Mouse (Mus musculus) bone marrow, adult 2 months (tissue): Measurements from ENCODE around the gene Prnd. TPM values are rescaled to one million over a fixed set of nuclear protein-coding genes. Genes with fewer than 3 reads are reported as not detected.

Source experiments
- H3K27ac ChIP-seq: fragments of 200-500 bp; 2 replicates; pipeline ENCODE4 v1.5.1; 2012; ENCODE audit warnings: low read depth, mild to moderate bottlenecking, control low read depth, inconsistent platforms, low read length; ENCODE audit not compliant: control insufficient read depth, poor library complexity, insufficient read depth
- H3K4me1 ChIP-seq: fragments of 200-500 bp; 2 replicates; pipeline ENCODE4 v1.6.1; 2011; ENCODE audit warnings: low read length; ENCODE audit not compliant: control insufficient read depth, insufficient read depth
- H3K4me3 ChIP-seq: fragments of 200-500 bp; replicated peaks from 2 replicates; pipeline ENCODE3; 2011; ENCODE audit warnings: mild to moderate bottlenecking, low read depth, low read length, control low read depth; ENCODE audit not compliant: control insufficient read depth
- CTCF ChIP-seq: fragments of 200-500 bp; IDR thresholded peaks from 2 replicates; pipeline ENCODE4 v1.5.1; 2011; ENCODE audit warnings: low read length, control low read depth; ENCODE audit not compliant: control insufficient read depth, insufficient read depth
- POLR2A ChIP-seq: fragments of 200-500 bp; IDR thresholded peaks from 2 replicates; pipeline ENCODE4 v1.6.1; 2011; ENCODE audit warnings: low read depth, mild to moderate bottlenecking, control low read depth, low read length, borderline replicate concordance; ENCODE audit not compliant: control insufficient read depth
- WGBS: fragments of 180-500 bp; shearing (Covaris S2); methylation state at CpG from one replicate; pipeline ENCODE4 v1.1.7; 2018; 5-methylcytosine and 5-hydroxymethylcytosine counted together
- polyA plus RNA-seq: library from polyadenylated mRNA; stranded (reverse); fragments of >200 nt; gene quantifications from 2 replicates; pipeline ENCODE4 v1.2.4, GENCODE M21; 2011; ENCODE audit warnings: low replicate concordance; ENCODE audit not compliant: missing spikeins, insufficient read depth, insufficient read length

Gene Prnd
- polyA plus RNA-seq, 1 experiment: not detected

- Histone ChIP-seq H3K27ac (no peak overlapping the region), H3K4me3 (no peak overlapping the region), H3K4me1 (peaks cover 4% of the 10 kb centered on the region; the same call in 1 of the 2 replicates)
- WGBS: 71% methylated on average over 14 of the region's 14 CpGs
- TF ChIP-seq POLR2A (no peak), CTCF (no peak)
Measured at GRCm38 (mm10) chr2:131993563-131994088, 43.0 kb downstream of the Prnd start.

GRCm38 (mm10) chr2:131994971-131995370, 44.3 kb downstream of the Prnd start:
- Histone ChIP-seq H3K4me3 (no peak overlapping the region), H3K27ac (no peak overlapping the region), H3K4me1 (peaks cover 4% of the 10 kb centered on the region; the same call in 1 of the 2 replicates)
- TF ChIP-seq POLR2A: no peak
- no peak for TF ChIP-seq CTCF
- WGBS: 85% methylated on average over 6 of the region's 6 CpGs

DNA sequence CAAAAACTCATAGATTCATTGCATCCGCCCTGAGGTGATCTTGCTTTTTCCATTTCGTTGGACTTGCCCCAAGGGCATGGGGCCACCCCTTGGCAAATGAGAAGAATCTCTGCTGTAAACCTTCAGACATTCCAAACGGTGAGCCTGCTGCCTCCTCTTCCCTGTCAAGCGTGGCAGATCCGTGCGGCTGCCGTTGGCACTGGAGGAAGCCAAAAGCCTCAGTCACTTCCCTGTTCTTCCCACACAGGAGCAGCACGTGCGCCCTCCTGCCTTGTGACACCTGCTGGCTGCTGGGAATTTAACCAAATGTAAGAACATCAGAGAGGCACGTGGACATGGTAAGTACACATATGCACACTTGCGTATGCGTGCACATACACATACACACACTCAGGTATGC, 45.1 kb downstream of the Prnd start:
- 36% methylated on average over 12 of the region's 12 CpGs for WGBS
- Histone ChIP-seq H3K4me1 (peaks cover 4% of the 10 kb centered on the region; the same call in 1 of the 2 replicates), H3K4me3 (no peak overlapping the region), H3K27ac (no peak overlapping the region)
- TF ChIP-seq POLR2A: no peak
- no peak for TF ChIP-seq CTCF

DNA sequence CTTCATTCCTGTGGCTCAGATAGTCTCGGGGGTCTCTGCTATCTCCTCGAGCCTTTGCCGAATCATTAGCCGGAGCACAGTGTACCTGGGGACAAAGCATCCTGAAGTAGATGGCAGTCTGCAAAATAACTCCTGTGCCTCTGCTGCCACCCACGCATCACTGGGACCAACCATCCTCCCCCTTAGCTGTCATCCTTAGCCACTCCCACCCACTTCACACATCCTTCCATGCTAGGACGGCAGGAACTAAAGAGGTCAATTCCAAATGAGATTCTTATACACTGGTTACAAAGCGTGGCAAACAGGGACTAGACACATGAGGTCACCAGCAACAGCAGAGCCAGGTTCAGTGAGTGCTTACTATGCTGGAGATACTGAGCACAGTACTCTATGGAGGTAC, 45.7 kb downstream of the Prnd start:
- Histone ChIP-seq H3K4me1 (peaks cover 4% of the 10 kb centered on the region; the same call in 1 of the 2 replicates), H3K4me3 (no peak overlapping the region), H3K27ac (no peak overlapping the region)
- WGBS: 74% methylated on average over 7 of the region's 7 CpGs
- TF ChIP-seq POLR2A (no peak), CTCF (no peak)

GRCm38 (mm10) chr2:131997356-131997755, 46.7 kb downstream of the Prnd start:
- no peak overlapping the region for H3K4me3 ChIP-seq
- H3K4me1 ChIP-seq: peaks cover 4% of the 10 kb centered on the region; the same call in 1 of the 2 replicates
- H3K27ac ChIP-seq: no peak overlapping the region
- WGBS: 33% methylated on average over 5 of the region's 5 CpGs
- TF ChIP-seq POLR2A: no peak
- no peak for TF ChIP-seq CTCF

- no peak for TF ChIP-seq POLR2A
- no peak for TF ChIP-seq CTCF
- 67% methylated on average over 13 of the region's 13 CpGs for WGBS
- no peak overlapping the region for H3K4me3 ChIP-seq
- H3K27ac ChIP-seq: no peak overlapping the region
- peaks cover 5% of the 10 kb centered on the region for H3K4me1 ChIP-seq
Measured at GRCm38 (mm10) chr2:132001696-132002334, 51.2 kb downstream of the Prnd start.

- WGBS: 56% methylated on average over 5 of the region's 5 CpGs
- TF ChIP-seq POLR2A: no peak
- no peak for TF ChIP-seq CTCF
- Histone ChIP-seq H3K27ac (no peak overlapping the region), H3K4me3 (no peak overlapping the region), H3K4me1 (peaks cover 6% of the 10 kb centered on the region)
Measured at GRCm38 (mm10) chr2:132003916-132004315, 53.3 kb downstream of the Prnd start.

- 86% methylated on average over 9 of the region's 9 CpGs for WGBS
- peak overlapping the region; percentile 17; the same call in 1 of the 2 replicates for H3K27ac ChIP-seq
- TF ChIP-seq CTCF (no peak), POLR2A (no peak)
- no peak overlapping the region for H3K4me3 ChIP-seq
- peaks cover 6% of the 10 kb centered on the region for H3K4me1 ChIP-seq
Measured at GRCm38 (mm10) chr2:132004495-132005136, 54.0 kb downstream of the Prnd start.
